Mouse (Mus musculus) limb, embryonic 12.5 days (tissue): ENCODE data around the gene Bcas3. TPM values are rescaled to one million over a fixed set of nuclear protein-coding genes. Genes with fewer than 3 reads are reported as not detected.

ENCODE experiments used
- ATAC-seq: fragments of 200-750 bp; cut with Nextera tagmentation; 2 replicates; pipeline ENCODE4 v1.8.0; 2017; ENCODE audit warnings: low read depth, moderate TSS enrichment; ENCODE audit not compliant: insufficient number of reproducible peaks, insufficient read depth, low FRiP score, low TSS enrichment
- H3K27ac ChIP-seq: fragments of 300-500 bp; sonication (generic); 2 replicates; pipeline ENCODE4 v1.5.1; 2016; ENCODE audit warnings: mild to moderate bottlenecking, moderate library complexity
- H3K27me3 ChIP-seq: fragments of 300-500 bp; sonication (generic); 2 replicates; pipeline ENCODE4 v1.6.1; 2016; ENCODE audit warnings: mild to moderate bottlenecking, moderate library complexity
- H3K36me3 ChIP-seq: fragments of 300-500 bp; sonication (generic); 2 replicates; pipeline ENCODE4 v1.6.1; 2016; ENCODE audit warnings: mild to moderate bottlenecking, moderate library complexity
- H3K4me1 ChIP-seq: fragments of 300-500 bp; sonication (generic); replicated peaks from 2 replicates; pipeline ENCODE4 v1.6.1; 2016
- H3K4me2 ChIP-seq: fragments of 300-500 bp; sonication (generic); 2 replicates; pipeline ENCODE4 v1.6.1; 2016; ENCODE audit warnings: mild to moderate bottlenecking, moderate library complexity
- H3K4me3 ChIP-seq: fragments of 300-500 bp; sonication (generic); replicated peaks from 2 replicates; pipeline ENCODE4 v1.5.1; 2016; ENCODE audit warnings: mild to moderate bottlenecking
- H3K9ac ChIP-seq: fragments of 300-500 bp; sonication (generic); replicated peaks from 2 replicates; pipeline ENCODE4 v1.6.1; 2016; ENCODE audit warnings: mild to moderate bottlenecking, moderate library complexity
- H3K9me3 ChIP-seq: fragments of 300-500 bp; sonication (generic); 2 replicates; pipeline ENCODE4 v1.6.1; 2016; ENCODE audit warnings: mild to moderate bottlenecking, moderate library complexity
- WGBS: fragments of 180-500 bp; shearing (Covaris S2); methylation state at CpG from one replicate; pipeline ENCODE4 v1.1.7; 2016; 5-methylcytosine and 5-hydroxymethylcytosine counted together
- polyA plus RNA-seq: library from polyadenylated mRNA; unstranded; fragments of >200 nt; fragmentation: Nextera tagmentation; extraction: Ambion mirVana; gene quantifications from 2 replicates; pipeline ENCODE4 v1.2.1, GENCODE M21; 2016

Gene Bcas3
- polyA plus RNA-seq, 1 experiment from 2014 or later, result 29.7 TPM

- H3K9ac ChIP-seq, result peak overlapping the region; percentile 90
- 3% methylated on average over 17 of the region's 17 CpGs for WGBS
- peaks cover 9% of the 10 kb centered on the region; the same call in 1 of the 2 replicates for H3K36me3 ChIP-seq
- H3K4me2 ChIP-seq, result peak overlapping the region; percentile 83
- peaks cover 56% of the 10 kb centered on the region for H3K4me1 ChIP-seq
- H3K27ac ChIP-seq, result peak overlapping the region; percentile 91
- H3K4me3 ChIP-seq, result peak overlapping the region; percentile 66
- peaks cover 93% of the 10 kb centered on the region for H3K27me3 ChIP-seq
- ATAC-seq, result no peak
- H3K9me3 ChIP-seq, result no peaks in the 10 kb centered on the region
Observed at GRCm38 (mm10) chr11:85834386-85834931, 481.5 kb downstream of the Bcas3 start.

GRCm38 (mm10) chr11:85835001-85835752 is 482.2 kb downstream of the Bcas3 start:
- Histone ChIP-seq H3K27me3 (peaks cover 93% of the 10 kb centered on the region), H3K4me1 (peaks cover 49% of the 10 kb centered on the region), H3K36me3 (peaks cover 9% of the 10 kb centered on the region; the same call in 1 of the 2 replicates), H3K4me3 (peak overlapping the region; percentile 66), H3K4me2 (peak overlapping the region; percentile 83), H3K9ac (peak overlapping the region; percentile 90), H3K27ac (peak overlapping the region; percentile 91), H3K9me3 (no peaks in the 10 kb centered on the region)
- no peak for ATAC-seq
- 9% methylated on average over 9 of the region's 9 CpGs for WGBS

DNA sequence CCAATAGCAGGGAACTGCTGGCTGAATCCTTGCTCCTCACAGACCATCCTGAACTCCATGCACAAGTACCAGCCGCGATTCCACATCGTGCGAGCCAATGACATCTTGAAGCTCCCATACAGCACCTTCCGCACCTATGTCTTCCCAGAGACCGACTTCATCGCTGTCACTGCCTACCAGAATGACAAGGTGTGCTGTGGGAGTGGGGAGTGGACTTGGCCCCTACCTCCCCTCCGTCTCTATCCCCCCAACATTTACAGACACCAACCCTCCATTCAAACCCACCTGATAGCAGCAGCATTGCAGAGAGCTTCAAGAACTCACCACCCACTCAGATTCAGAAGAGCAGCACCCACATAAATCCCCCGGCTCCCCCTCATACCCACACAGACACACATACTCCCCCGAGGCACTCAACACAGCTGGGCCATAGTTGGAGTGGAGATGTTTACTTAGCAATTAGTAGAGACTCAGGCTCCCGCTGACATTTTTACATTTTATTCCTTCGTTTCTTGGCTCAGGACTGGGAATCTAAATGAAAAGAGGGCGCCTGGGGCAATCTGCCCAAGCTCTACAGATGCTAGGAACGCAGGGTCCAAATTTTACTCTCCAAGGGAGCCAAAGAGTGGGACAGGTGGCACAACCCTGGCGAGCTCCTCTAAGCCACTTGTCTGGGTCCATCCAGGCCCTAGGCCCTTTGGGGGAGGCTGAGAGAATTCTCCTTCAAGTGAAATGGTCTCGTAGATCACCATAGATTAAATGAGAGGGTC is 483.0 kb downstream of the Bcas3 start:
- Histone ChIP-seq H3K27ac (peak overlapping the region; percentile 91), H3K4me2 (peak overlapping the region; percentile 83), H3K27me3 (peaks cover 93% of the 10 kb centered on the region), H3K9ac (peak overlapping the region; percentile 90), H3K4me3 (peak overlapping the region; percentile 66), H3K9me3 (no peaks in the 10 kb centered on the region), H3K36me3 (peaks cover 14% of the 10 kb centered on the region; the same call in 1 of the 2 replicates), H3K4me1 (peaks cover 49% of the 10 kb centered on the region)
- no peak for ATAC-seq
- 7% methylated on average over 16 of the region's 16 CpGs for WGBS

DNA sequence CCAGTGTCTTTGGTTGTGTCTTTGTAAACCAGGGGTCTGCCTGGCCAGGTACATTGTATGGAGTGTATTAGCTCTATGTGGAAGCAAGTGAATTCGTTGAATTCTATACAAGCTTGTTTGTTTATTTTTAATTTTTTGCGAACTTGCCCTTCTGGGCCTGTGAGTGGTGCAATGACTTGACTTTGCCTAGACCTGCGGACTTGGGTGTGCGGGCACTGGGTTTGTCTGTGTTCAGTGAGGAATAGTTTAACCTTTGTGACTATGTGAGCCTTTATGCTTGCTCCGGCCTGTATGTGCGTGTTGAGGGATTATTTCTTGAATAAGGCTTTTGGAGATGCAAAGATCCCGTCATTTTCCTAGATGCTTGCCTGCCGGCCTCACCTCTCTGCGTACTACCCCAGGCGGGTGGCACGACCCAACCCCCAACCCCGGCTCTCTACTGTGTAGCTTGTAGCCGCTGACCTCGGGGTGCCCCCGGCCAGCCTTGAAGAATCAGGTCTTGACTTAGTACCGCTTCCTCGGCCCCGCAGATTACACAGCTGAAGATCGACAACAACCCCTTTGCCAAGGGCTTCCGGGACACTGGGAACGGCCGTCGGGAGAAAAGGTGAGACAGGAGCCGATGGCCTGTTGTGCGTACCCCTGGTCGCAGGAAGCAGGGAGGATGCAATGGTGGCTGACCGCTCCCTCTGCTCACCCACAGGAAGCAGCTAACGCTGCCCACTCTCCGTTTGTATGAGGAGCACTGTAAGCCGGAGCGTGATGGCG is 483.7 kb downstream of the Bcas3 start:
- 3% methylated on average over 32 of the region's 32 CpGs for WGBS
- peaks cover 93% of the 10 kb centered on the region for H3K27me3 ChIP-seq
- H3K36me3 ChIP-seq, result peaks cover 14% of the 10 kb centered on the region; the same call in 1 of the 2 replicates
- H3K4me3 ChIP-seq, result peak overlapping the region; percentile 66
- H3K27ac ChIP-seq, result peak overlapping the region; percentile 91
- peaks cover 48% of the 10 kb centered on the region for H3K4me1 ChIP-seq
- no peak for ATAC-seq
- peak overlapping the region; percentile 83 for H3K4me2 ChIP-seq
- no peaks in the 10 kb centered on the region for H3K9me3 ChIP-seq
- peak overlapping the region; percentile 90 for H3K9ac ChIP-seq

GRCm38 (mm10) chr11:85837291-85837647 is 484.3 kb downstream of the Bcas3 start:
- peak overlapping the region; percentile 90 for H3K9ac ChIP-seq
- H3K4me1 ChIP-seq, result peaks cover 47% of the 10 kb centered on the region

DNA sequence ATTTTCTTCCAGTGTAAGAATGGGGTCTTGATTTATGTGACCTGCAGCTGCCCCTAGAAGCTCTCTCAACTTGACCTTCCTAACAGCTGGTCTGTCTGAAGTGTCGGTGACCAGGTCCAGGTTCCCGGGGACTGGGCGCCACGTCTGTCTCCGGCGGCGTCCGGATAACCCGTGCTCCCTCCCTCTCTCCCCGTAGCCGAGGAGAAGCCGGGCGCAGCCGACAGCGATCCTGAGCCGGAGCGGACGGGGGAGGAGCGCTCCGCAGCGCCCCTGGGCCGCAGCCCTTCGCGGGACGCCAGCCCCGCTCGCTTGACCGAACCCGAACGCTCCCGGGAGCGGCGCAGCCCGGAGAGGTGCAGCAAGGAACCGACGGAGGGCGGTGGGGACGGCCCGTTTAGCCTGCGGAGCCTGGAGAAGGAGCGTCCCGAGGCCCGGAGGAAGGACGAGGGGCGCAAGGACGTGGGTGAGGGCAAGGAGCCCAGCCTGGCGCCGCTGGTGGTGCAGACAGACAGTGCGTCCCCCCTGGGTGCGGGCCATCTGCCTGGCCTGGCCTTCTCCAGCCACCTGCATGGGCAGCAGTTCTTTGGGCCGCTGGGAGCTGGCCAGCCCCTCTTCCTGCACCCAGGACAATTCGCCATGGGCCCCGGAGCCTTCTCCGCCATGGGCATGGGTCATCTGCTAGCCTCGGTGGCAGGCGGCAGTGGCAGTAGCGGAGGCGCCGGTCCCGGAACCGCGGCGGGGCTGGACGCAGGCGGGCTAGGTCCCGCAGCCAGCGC is 484.9 kb downstream of the Bcas3 start:
- H3K4me2 ChIP-seq, result peak overlapping the region; percentile 83
- 1% methylated on average over 67 of the region's 67 CpGs for WGBS
- peak overlapping the region; percentile 66 for H3K4me3 ChIP-seq
- peak overlapping the region; percentile 90 for H3K9ac ChIP-seq
- peaks cover 92% of the 10 kb centered on the region for H3K27me3 ChIP-seq
- no peak for ATAC-seq
- H3K36me3 ChIP-seq, result peaks cover 14% of the 10 kb centered on the region; the same call in 1 of the 2 replicates
- H3K9me3 ChIP-seq, result no peaks in the 10 kb centered on the region
- peaks cover 47% of the 10 kb centered on the region for H3K4me1 ChIP-seq
- peak overlapping the region; percentile 91 for H3K27ac ChIP-seq

More at GRCm38 (mm10) chr11:85837291-85837647, 484.3 kb downstream of the Bcas3 start:
- Histone ChIP-seq H3K27me3 (peaks cover 92% of the 10 kb centered on the region), H3K27ac (peak overlapping the region; percentile 91), H3K4me2 (peak overlapping the region; percentile 83), H3K9me3 (no peaks in the 10 kb centered on the region), H3K36me3 (peaks cover 14% of the 10 kb centered on the region; the same call in 1 of the 2 replicates), H3K4me3 (peak overlapping the region; percentile 66)
- 1% methylated on average over 18 of the region's 18 CpGs for WGBS
- no peak for ATAC-seq

GRCm38 (mm10) chr11:85838424-85839257 is 485.7 kb downstream of the Bcas3 start:
- H3K36me3 ChIP-seq, result peaks cover 14% of the 10 kb centered on the region; the same call in 1 of the 2 replicates
- H3K27me3 ChIP-seq, result peaks cover 91% of the 10 kb centered on the region
- H3K4me2 ChIP-seq, result peak overlapping the region; percentile 83
- ATAC-seq, result no peak
- 13% methylated on average over 20 of the region's 20 CpGs for WGBS
- no peaks in the 10 kb centered on the region for H3K9me3 ChIP-seq
- peak overlapping the region; percentile 90 for H3K9ac ChIP-seq
- H3K4me1 ChIP-seq, result peaks cover 50% of the 10 kb centered on the region
- peak overlapping the region; percentile 87 for H3K27ac ChIP-seq
- H3K4me3 ChIP-seq, result peak overlapping the region; percentile 66

- Histone ChIP-seq H3K27me3 (peaks cover 83% of the 10 kb centered on the region), H3K36me3 (peaks cover 14% of the 10 kb centered on the region; the same call in 1 of the 2 replicates), H3K4me1 (peaks cover 52% of the 10 kb centered on the region), H3K9ac (peak overlapping the region; percentile 90), H3K4me2 (peak overlapping the region; percentile 83), H3K9me3 (no peaks in the 10 kb centered on the region), H3K27ac (peak overlapping the region; percentile 84), H3K4me3 (peak overlapping the region; percentile 66)
- 21% methylated on average over 7 of the region's 7 CpGs for WGBS
- no peak for ATAC-seq
Observed at GRCm38 (mm10) chr11:85839258-85840030, 486.5 kb downstream of the Bcas3 start.
